Mouse (Mus musculus) ovary, adult 18-20 months (tissue): ENCODE results near the gene Tbc1d10c.

Source experiments
- DNase-seq: peaks from one replicate; pipeline ENCODE4 v3.0.0; 2022; ENCODE audit warnings: low spot score, mixed read lengths

Tbc1d10c gene

DNA sequence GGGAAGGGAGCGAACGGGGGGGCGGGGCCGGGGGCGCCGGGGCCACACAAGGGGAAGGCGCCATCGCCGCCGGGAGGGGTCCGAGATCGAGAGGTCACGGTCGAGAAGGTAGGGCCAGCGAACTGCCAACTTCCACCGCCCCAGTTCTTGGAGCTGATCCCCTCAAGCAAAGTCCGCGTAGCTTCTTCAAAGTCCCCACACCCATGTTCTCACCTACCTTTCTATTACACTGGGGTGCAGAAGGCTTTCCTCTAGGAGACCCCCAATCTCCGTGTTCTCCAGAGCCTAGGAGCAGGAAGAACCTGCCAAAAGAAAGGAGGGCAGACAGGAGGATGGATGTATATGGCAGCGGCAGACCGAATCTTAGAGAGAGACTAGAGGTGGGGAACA lies 24.4 kb upstream of the Tbc1d10c start:
- DNase-seq, result no peak

DNA sequence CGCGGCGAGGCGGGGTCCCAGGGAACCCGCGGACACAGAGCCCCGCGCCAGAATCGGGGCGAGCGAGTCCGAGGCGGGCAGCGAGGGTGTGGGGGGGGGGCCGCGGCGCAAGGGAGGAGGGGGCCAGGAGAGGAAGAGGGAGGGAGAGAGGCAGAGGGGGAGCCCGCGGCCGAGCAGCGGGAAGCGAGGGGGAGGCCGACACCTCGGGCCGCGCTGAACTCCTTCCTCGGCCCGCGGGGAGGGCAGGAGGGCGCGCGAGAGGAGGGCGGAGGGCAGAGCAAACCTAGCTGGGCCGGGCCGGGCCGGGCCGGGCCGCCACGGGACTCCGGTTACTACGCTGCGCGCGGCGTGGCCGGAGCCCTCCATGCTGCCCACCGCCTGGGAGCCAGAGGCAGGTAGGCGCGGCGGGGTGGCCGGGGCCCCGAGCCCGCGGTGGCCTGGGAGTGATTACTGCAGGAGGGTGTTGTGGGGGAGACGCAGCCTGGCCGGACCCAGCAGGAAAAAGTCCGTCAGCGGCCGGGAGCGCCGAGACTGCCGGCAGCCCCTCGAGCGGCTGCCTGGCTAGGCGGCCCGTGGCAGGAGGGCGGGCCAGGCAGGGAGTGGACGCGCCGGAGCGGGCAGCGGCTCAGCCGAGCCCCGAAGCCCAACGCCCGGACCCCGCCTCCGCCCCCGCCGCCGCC lies 23.8 kb upstream of the Tbc1d10c start:
- no peak for DNase-seq

DNA sequence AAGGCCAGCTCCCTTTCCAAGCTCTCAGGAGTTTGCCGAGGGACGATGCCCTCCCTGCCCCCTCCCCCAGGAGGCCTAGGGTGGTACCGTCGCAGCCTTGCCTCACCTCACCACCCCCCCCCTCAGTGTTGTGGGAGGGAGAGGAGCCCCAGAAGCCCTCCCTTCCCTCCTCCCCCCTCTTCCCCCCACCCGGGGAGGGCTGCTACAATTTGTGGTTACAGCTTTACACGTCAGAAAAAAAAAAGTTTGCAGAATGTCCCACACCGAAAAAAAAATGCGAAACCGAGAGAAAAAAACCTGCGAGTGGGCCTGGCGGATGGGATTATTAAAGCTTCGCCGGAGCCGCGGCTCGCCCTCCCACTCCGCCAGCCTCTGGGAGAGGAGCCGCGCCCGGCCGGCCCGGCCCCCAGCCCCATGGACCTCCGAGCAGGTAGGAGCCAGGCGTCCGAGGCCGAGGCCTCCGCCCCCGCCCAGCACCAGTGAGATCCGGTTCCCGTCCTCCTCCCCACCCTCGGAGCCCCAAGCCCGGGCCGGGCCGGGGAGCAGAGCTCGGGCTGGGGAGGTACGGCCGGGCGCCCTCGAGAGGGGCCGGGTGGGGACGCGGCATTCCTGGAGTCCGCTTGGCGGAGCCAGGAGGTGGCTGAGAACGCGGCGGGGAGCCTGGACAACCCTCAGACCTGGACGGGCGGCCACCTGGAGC lies 23.1 kb upstream of the Tbc1d10c start, which contains the start of the genes Clcf1 and AC109138.7:
Gene Clcf1 (plus strand): TSS at position 168 of the 700 bp plus-strand sequence.
Gene AC109138.7 (plus strand): TSS at position 287 of the 700 bp plus-strand sequence.
- no peak for DNase-seq

- no peak for DNase-seq
These were observed 22.5 kb upstream of the Tbc1d10c start for GRCm38 (mm10) chr19:4213524-4213974.

DNA sequence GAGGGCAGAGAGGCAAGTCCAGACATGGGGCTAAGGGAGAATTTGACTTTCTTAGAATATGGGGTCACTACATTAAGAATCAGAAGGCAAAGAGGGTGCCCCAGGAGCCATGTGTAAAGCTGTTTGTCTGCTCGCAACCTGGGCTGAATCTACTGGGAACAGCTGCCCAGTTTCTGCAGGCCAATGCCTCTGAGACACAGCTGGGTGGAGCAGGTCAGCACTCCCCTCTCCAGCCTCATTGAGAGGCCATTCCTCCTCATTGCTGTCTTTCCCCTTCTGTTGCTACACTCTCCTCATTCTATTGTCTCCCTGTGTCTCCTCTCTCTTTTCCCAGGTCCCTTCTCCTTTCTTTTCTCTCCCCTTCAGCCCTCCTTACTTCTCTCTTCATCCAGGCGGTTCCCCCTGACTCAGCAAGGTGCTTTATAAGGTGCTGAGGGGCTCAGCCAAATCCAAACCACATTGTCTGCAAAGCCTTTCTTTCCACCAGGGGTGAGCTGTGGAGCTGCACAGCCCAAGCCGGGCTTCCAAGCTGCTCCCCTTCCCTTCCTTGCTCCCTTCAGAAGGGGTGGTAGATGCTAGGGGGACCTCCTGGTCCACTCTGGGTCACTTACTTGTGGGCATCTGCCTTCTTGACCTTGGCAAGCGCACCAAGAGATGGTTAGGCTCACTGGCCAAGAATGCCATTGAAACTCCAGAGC lies 21.0 kb upstream of the Tbc1d10c start:
- no peak for DNase-seq

DNA sequence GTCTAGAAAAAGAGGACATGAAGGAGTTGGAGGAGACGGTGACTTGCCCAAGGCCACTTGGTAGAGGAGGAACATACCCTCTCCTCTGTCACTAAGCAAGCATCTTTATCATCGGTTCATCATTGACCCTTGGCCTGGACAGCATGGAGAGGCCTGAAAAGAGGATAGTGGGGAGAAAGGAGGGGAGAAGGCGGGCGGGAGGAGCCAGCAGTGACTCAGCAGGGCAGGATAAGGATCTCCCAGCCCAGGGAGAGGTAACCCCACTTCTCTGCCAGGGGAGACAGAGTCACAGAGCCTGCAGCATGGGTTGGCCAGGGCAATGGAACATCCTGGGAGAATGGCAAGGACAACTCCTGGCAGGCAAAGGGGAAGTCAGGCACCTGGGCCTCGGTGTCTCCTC lies 17.5 kb upstream of the Tbc1d10c start:
- no peak for DNase-seq

- DNase-seq, result no peak
These were observed 15.9 kb upstream of the Tbc1d10c start for GRCm38 (mm10) chr19:4206971-4207370.

GRCm38 (mm10) chr19:4204889-4205288 lies 13.8 kb upstream of the Tbc1d10c start:
- no peak for DNase-seq

- DNase-seq, result no peak
These were observed 12.7 kb upstream of the Tbc1d10c start for GRCm38 (mm10) chr19:4203604-4204326.

- no peak for DNase-seq
These were observed 12.1 kb upstream of the Tbc1d10c start for GRCm38 (mm10) chr19:4203148-4203547.

- DNase-seq, result no peak
These were observed 11.1 kb upstream of the Tbc1d10c start for GRCm38 (mm10) chr19:4202149-4202548.

GRCm38 (mm10) chr19:4201291-4201909 lies 10.3 kb upstream of the Tbc1d10c start, which contains the start of gene Rad9a:
Rad9a (minus strand) TSS chr19:4201662.
- DNase-seq, result peak; percentile 93

- DNase-seq, result no peak
These were observed 6.1 kb upstream of the Tbc1d10c start for GRCm38 (mm10) chr19:4197180-4197579.

DNA sequence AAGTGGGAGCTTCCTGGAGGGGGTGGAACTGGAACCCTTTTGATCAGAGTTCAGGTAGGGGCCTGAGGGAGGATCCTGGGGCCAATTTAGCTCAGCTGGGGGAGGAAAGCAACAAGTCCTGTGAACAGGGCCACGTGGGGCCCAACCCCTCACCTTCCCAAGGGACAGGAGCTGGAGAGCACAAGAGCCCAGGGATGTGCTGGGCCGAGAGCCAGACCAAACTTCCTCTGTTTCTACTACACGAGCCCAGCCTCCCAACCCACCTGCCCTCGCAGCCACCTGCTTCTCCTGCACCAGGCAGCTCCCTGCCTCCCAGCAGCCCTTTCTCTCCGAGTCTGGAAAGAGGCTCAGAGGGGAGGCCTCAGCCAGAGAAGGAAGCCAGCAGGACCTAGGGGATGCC lies 5.5 kb upstream of the Tbc1d10c start:
- no peak for DNase-seq

GRCm38 (mm10) chr19:4196048-4196447 lies 5.0 kb upstream of the Tbc1d10c start:
- DNase-seq, result no peak

DNA sequence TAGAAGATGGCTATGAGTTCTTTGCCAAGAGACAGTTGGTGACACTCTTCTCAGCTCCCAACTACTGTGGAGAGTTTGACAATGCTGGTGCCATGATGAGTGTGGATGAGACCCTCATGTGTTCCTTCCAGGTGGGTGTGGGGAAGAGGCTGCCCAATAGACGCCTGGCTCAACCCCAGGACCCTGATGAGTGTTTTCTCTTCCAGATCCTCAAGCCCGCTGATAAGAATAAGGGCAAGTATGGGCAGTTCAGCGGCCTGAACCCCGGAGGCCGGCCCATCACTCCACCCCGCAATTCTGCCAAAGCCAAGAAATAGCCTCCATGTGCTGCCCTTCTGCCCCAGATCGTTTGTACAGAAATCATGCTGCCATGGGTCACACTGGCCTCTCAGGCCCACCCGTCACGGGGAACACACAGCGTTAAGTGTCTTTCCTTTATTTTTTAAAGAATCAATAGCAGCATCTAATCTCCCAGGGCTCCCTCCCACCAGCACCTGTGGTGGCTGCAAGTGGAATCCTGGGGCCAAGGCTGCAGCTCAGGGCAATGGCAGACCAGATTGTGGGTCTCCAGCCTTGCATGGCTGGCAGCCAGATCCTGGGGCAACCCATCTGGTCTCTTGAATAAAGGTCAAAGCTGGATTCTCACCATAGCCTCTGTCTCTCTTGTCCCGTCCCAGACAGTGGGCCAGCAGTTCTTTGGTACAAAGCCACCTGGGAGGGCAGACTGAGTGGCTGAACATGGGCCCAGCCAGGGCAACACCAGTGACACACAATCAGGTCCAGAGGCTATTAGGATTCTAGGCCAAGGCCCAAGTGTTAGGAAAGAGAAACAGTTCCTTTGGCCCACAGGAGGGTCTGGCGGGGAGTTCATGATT lies 3.9 kb upstream of the Tbc1d10c start:
- no peak for DNase-seq

- DNase-seq, result no peak
These were observed 3.1 kb upstream of the Tbc1d10c start for GRCm38 (mm10) chr19:4194021-4194724.

DNA sequence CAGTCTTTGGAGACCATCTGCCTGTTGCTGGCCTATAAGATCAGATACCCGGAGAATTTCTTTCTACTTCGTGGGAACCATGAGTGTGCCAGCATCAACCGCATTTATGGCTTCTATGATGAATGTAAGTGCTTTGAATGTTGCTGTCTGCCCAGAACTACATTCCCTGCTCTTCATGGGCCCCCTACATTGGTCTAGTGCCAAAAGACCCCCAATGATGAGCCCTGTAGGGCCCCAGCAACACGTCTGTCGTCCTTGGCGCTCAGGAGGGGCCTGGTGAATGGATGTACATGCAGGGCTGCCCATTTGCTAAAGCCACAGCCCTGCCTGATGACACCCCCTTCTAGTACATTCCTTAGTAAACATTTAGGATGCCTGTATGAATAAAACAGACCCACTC lies 2.0 kb upstream of the Tbc1d10c start:
- DNase-seq, result no peak

DNA sequence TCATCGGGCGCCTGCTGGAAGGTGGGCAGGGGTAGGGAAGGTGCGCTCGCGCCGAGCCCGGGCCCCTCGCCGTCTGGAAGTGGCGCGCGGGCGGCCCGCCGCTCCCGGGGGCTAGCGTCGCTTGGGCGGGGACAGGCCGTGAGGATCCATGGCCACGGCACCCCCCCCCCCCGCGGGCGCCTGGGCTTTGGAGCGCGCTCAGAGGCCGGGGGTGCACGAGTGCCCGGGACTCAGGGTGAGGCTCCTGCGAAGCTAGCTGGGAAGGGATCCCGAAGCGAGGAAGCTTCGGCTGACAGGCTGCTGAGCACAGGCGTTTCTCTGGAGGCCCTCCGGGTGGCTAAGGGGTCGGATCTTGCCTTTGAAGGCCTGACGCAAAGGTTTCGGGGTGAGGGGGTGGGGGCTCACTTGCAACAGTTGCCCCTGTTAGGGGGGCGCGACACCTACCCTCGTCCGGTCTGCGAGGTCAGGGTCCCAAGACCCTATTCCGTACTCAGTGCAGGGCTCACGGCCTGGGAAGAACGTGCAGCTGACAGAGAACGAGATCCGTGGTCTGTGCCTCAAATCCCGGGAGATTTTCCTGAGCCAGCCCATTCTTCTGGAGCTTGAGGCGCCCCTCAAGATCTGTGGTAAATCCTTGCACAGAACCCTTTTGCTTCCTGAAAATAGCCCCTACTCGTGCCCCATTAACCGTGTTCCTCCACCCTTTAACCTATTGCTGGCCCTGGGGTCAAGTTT lies 1.3 kb upstream of the Tbc1d10c start:
- DNase-seq, result no peak
